Mouse (Mus musculus) embryonic facial prominence, embryonic 11.5 days (tissue): ENCODE measurements at regions not wholly inside any gene's neighbourhood (a gene's known extent, or its start where the extent isn't known, plus 50 kb on each side); places are given as distances from the start of the nearest gene placed in this dataset.
"Not testable (repeated sequence)": the region's sequence is repeated elsewhere in the genome, so short reads cannot be mapped to it uniquely, and the experiment has no call there.

Experiments
- ATAC-seq: fragments of 200-750 bp; cut with Nextera tagmentation; replicated peaks from 2 replicates; pipeline ENCODE4 v1.8.0; 2017; ENCODE audit warnings: low read depth; ENCODE audit not compliant: insufficient number of reproducible peaks, low FRiP score, low TSS enrichment
- DNase-seq: peaks from one replicate; pipeline ENCODE4 v3.0.0-alpha.2; 2015; ENCODE audit warnings: low spot score
- H3K27ac ChIP-seq: fragments of 300-500 bp; sonication (generic); replicated peaks from 2 replicates; pipeline ENCODE4 v1.5.1; 2014; ENCODE audit warnings: mild to moderate bottlenecking, low read depth, low read length, control low read depth
- H3K27me3 ChIP-seq: fragments of 300-500 bp; sonication (generic); 2 replicates; pipeline ENCODE4 v1.6.1; 2014; ENCODE audit warnings: mild to moderate bottlenecking, low read length, moderate library complexity, mixed read lengths; ENCODE audit not compliant: control insufficient read depth, insufficient read depth
- H3K36me3 ChIP-seq: fragments of 300-500 bp; sonication (generic); replicated peaks from 2 replicates; pipeline ENCODE4 v1.6.1; 2014; ENCODE audit warnings: low read depth, mild to moderate bottlenecking, low read length, moderate library complexity, mixed read lengths; ENCODE audit not compliant: control insufficient read depth, insufficient read depth
- H3K4me1 ChIP-seq: fragments of 300-500 bp; sonication (generic); 2 replicates; pipeline ENCODE4 v1.6.1; 2014; ENCODE audit warnings: low read length, mixed read lengths; ENCODE audit not compliant: control insufficient read depth, insufficient read depth
- H3K4me2 ChIP-seq: fragments of 300-500 bp; sonication (generic); 2 replicates; pipeline ENCODE4 v1.6.1; 2014; ENCODE audit warnings: low read depth, mild to moderate bottlenecking, control low read depth, low read length, moderate library complexity
- H3K4me3 ChIP-seq: fragments of 300-500 bp; sonication (generic); 2 replicates; pipeline ENCODE4 v1.5.1; 2014; ENCODE audit warnings: low read depth, low read length, control low read depth
- H3K9ac ChIP-seq: fragments of 300-500 bp; sonication (generic); replicated peaks from 2 replicates; pipeline ENCODE4 v1.6.1; 2014; ENCODE audit warnings: mild to moderate bottlenecking, control low read depth, low read length
- H3K9me3 ChIP-seq: fragments of 300-500 bp; sonication (generic); replicated peaks from 2 replicates; pipeline ENCODE4 v1.6.1; 2016; ENCODE audit warnings: mild to moderate bottlenecking, low read length, inconsistent platforms, mixed read lengths; ENCODE audit not compliant: control insufficient read depth
- WGBS: fragments of 180-500 bp; shearing (Covaris S2); extraction: QIAGEN DNeasy Blood & Tissue Kit; methylation state at CpG from one replicate; pipeline ENCODE4 v1.1.7; 2014; 5-methylcytosine and 5-hydroxymethylcytosine counted together

GRCm38 (mm10) chr12:32455231-32455630 lies 76.7 kb downstream of the Ccdc71l start:
- H3K27me3 ChIP-seq, H3K4me1 ChIP-seq, H3K9me3 ChIP-seq, H3K4me3 ChIP-seq, H3K9ac ChIP-seq, H3K27ac ChIP-seq, H3K36me3 ChIP-seq, H3K4me2 ChIP-seq, ATAC-seq, DNase-seq: not testable (repeated sequence)
- WGBS = 87% methylated on average over 3 of the region's 3 CpGs

GRCm38 (mm10) chr12:32455913-32456312 lies 77.4 kb downstream of the Ccdc71l start:
- Histone ChIP-seq H3K9ac (no peak overlapping the region), H3K4me2 (no peak overlapping the region), H3K4me3 (no peak overlapping the region), H3K27ac (no peak overlapping the region), H3K36me3 (no peaks in the 10 kb centered on the region), H3K27me3 (no peaks in the 10 kb centered on the region), H3K9me3 (no peaks in the 10 kb centered on the region), H3K4me1 (no peaks in the 10 kb centered on the region)
- DNase-seq (peak; percentile 9), ATAC-seq (no peak)

- Histone ChIP-seq H3K9ac (no peak overlapping the region), H3K4me2 (no peak overlapping the region), H3K4me1 (no peaks in the 10 kb centered on the region), H3K27ac (no peak overlapping the region), H3K27me3 (no peaks in the 10 kb centered on the region), H3K36me3 (no peaks in the 10 kb centered on the region), H3K9me3 (no peaks in the 10 kb centered on the region), H3K4me3 (no peak overlapping the region)
- no peak for ATAC-seq
- no peak for DNase-seq
- WGBS = 80% methylated on average over 4 of the region's 4 CpGs
Measured at GRCm38 (mm10) chr12:32456796-32457195, 78.3 kb downstream of the Ccdc71l start.

DNA sequence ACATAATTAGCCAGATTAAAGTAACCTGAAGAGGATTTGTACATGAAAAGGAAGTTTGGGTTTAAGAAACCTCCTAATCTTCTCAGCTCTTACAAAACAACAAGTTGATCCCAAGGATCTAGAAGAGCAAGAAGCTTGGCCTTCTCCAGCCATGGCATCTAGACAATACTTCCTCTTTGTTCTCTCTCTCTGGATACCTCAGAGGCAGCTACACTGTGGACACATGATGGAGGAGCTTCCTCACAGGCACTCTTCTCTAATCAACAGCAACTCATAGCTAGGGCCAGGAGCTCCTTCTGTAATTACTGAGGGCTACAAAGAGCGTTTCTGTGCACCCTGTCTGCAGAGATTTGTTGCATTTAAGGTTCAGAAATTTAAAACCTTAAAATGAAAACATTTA lies 79.9 kb downstream of the Ccdc71l start:
- no peaks in the 10 kb centered on the region for H3K4me1 ChIP-seq
- no peaks in the 10 kb centered on the region for H3K27me3 ChIP-seq
- no peaks in the 10 kb centered on the region for H3K36me3 ChIP-seq
- no peak overlapping the region for H3K27ac ChIP-seq
- no peaks in the 10 kb centered on the region for H3K9me3 ChIP-seq
- 81% methylated on average over 1 of the region's 1 CpGs for WGBS
- H3K4me3 ChIP-seq = no peak overlapping the region
- no peak overlapping the region for H3K9ac ChIP-seq
- DNase-seq = no peak
- H3K4me2 ChIP-seq = no peak overlapping the region
- ATAC-seq = no peak

DNA sequence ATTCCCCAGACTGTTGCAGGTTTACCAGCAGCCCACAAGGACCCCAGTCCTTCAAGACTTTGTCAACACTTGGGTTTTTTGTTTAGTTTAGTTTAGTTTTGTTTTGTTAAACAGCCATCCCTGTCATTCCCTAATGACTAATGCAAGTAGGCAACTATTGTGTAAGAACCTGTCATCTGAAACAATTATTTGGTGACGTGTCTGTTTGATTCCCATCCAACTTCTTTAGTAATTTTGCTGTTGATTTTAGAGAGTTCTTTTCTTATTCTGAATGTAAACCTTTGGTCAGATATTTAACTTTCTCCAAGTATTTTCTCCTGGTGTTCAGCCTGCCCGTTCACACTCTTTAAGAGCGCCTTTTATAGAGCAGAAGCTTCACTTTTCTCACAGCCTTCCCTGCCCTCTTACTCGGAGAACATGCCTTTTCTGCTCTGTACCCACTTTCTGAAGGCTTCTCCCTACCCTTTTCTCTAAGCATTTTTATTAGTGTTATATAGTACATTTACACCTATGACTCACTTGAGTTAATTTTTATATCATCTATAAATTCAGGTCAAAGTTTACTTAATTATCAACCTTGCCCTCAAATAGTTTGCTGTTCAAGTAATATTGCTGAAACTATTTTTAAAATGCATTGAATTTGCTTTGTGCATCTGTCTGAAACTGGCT lies 82.0 kb downstream of the Ccdc71l start:
- Histone ChIP-seq H3K36me3 (no peaks in the 10 kb centered on the region), H3K9ac (no peak overlapping the region), H3K27me3 (no peaks in the 10 kb centered on the region), H3K4me2 (no peak overlapping the region), H3K27ac (no peak overlapping the region), H3K4me1 (no peaks in the 10 kb centered on the region), H3K4me3 (no peak overlapping the region), H3K9me3 (no peaks in the 10 kb centered on the region)
- no peak for ATAC-seq
- no peak for DNase-seq
- WGBS = 80% methylated on average over 4 of the region's 4 CpGs

- no peaks in the 10 kb centered on the region for H3K4me1 ChIP-seq
- no peak overlapping the region for H3K9ac ChIP-seq
- no peak overlapping the region for H3K4me3 ChIP-seq
- H3K27me3 ChIP-seq = no peaks in the 10 kb centered on the region
- ATAC-seq (no peak), DNase-seq (no peak)
- H3K4me2 ChIP-seq = no peak overlapping the region
- no peaks in the 10 kb centered on the region for H3K36me3 ChIP-seq
- WGBS = 88% methylated on average over 6 of the region's 6 CpGs
- H3K9me3 ChIP-seq = no peaks in the 10 kb centered on the region
- H3K27ac ChIP-seq = no peak overlapping the region
Measured at GRCm38 (mm10) chr12:32465371-32465770, 86.9 kb downstream of the Ccdc71l start.

GRCm38 (mm10) chr12:32469863-32470262 lies 91.4 kb downstream of the Ccdc71l start:
- H3K36me3 ChIP-seq = no peaks in the 10 kb centered on the region
- no peak overlapping the region for H3K4me3 ChIP-seq
- DNase-seq = no peak
- H3K4me1 ChIP-seq = no peaks in the 10 kb centered on the region
- H3K4me2 ChIP-seq = no peak overlapping the region
- no peak overlapping the region for H3K9ac ChIP-seq
- ATAC-seq = no peak
- no peaks in the 10 kb centered on the region for H3K9me3 ChIP-seq
- no peak overlapping the region for H3K27ac ChIP-seq
- 80% methylated on average over 4 of the region's 4 CpGs for WGBS
- H3K27me3 ChIP-seq = no peaks in the 10 kb centered on the region

DNA sequence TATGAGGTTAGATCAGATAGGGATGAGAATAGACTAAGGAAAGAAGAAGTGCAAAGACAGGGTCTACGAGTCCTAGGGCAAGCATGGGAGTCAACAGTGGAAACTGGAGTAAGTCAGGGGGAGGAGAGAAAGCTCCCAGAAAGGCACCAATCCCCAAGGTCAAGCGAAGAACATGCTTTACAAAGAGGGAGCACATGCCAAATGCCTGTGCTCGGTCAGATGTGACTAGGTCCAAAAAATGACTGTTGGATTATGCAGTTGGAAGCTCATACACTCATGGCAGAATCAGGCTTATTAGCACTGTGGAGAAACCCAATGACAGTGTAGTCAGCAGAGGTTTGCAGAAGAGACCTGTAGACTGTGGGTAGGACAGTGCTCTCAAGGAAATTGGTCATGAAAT lies 100.9 kb downstream of the Ccdc71l start:
- Histone ChIP-seq H3K27ac (no peak overlapping the region), H3K4me3 (no peak overlapping the region), H3K9ac (no peak overlapping the region), H3K9me3 (no peaks in the 10 kb centered on the region), H3K36me3 (no peaks in the 10 kb centered on the region), H3K4me2 (no peak overlapping the region), H3K4me1 (no peaks in the 10 kb centered on the region), H3K27me3 (no peaks in the 10 kb centered on the region)
- DNase-seq (no peak), ATAC-seq (no peak)
- WGBS = 84% methylated on average over 3 of the region's 3 CpGs
